Mouse (Mus musculus) cerebellum, adult 18-20 months (tissue): ENCODE results near the gene Rab6b.
"Not testable (repeated sequence)": the region's sequence is repeated elsewhere in the genome, so short reads cannot be mapped to it uniquely, and the experiment has no call there.

Experiments used
- DNase-seq, 2 experiments: peaks; one replicate each; pipeline ENCODE4 v3.0.0; 2021

The Rab6b gene

DNA sequence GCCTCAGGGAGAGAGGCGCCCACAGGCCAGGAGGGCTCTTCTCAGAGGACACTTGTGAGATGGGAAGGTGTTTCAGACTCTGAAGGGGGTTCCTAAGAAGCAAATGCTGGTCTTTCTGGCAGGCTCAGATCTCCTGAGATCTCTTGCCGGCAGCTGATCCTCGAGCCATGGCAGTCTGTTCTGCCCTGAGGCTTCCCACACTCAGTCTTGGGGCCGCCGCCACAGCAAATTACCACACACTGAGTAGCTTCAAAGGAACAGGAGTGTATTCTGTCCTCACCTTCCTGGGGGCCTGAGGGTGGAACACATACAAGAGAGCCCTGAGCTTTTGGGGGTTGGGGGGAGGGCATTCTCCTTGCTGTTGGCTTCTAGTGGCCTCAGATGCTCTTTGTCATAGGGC lies 33.8 kb downstream of the Rab6b start:
- no peak for DNase-seq

DNA sequence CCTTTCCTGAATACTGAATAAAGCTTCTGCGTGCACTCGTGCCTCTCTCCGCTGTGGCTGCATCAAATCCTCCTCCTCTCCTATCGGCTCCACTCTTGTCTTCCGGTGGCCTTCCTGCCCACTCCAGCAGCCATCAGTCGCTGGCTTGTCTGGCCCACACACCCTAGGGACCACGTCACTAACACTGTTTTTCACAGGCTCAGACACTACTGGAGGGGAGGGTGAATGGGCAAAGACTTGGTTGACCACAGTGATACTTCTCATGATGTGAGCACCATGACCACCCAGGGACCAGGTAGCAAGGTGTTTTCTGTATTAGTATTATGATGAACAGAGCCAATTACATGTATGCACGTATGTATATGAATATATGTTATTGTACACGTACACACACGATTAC lies 34.7 kb downstream of the Rab6b start:
- DNase-seq, result no peak

DNA sequence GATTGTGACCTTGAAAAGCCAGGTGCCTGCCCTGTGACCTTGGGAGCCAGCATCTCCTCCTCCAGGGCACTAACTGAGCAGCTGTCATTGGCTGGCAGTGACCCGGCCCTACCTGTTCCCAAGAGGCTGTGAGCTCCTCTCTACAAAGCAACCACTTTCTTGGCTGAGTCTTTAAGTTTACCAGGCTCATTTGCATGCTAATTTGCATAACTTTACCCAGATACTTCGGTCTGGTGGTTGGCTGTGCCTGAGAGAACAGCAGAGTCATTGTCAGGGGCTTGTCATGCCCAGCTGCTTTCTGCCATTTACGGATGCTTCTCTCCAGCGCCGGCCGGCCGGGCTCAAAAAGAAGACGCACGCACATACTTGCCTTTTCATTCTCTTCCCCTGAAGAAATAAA lies 35.1 kb downstream of the Rab6b start:
- no peak for DNase-seq

DNA sequence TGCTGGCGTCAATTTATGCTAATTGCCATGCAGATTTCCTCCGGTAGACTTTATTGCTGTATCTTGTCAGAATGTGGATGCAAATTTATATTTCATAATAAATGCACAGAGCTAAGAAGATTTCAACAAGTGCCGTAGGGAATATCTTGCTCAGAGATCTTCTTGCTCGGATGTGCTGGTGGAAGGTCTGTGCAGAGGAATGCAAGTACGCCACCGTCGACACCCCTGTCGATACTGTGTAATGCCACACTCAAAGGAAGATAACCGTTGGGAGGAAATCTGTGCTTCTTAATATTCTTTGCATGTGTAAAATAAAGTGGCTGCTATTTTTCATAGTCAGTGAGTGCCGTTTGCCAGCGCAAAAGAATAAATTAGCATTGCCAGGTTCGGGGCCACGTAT lies 35.5 kb downstream of the Rab6b start:
- DNase-seq, result no peak

DNA sequence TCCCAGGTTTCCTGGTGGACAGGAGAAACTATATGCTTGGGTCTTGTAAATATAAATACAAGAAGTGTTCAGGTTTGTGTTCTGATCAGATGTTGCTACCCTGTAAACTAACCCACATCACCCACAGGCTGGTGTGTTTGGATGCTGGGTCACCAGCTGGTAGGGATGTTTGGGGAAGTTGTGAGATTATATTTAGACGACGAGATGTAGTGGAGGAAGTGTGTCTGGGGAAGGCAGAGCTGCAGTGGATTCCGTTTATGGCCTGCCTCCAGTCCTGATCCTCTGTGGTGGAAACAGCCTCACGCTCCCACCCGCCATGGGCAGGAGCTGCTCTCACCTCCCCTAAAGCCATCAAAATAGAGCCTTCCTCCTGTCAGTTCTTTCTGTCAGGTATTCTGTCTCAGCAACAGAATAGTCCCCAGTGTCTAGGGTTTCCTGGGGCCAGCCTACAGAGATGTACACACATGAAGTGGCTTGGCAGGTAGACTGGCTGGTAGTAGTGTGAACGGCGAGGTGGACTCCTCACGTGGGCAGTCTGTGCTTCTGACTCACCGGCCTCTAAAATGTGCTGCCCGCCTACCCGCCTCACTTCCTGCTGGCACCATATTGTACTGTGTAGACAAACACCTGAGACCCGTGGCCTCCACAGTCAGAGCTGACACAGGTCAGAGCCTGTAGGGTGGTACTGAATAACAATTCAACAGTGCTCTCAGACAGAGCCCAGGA lies 37.6 kb downstream of the Rab6b start:
- DNase-seq, result no peak

DNA sequence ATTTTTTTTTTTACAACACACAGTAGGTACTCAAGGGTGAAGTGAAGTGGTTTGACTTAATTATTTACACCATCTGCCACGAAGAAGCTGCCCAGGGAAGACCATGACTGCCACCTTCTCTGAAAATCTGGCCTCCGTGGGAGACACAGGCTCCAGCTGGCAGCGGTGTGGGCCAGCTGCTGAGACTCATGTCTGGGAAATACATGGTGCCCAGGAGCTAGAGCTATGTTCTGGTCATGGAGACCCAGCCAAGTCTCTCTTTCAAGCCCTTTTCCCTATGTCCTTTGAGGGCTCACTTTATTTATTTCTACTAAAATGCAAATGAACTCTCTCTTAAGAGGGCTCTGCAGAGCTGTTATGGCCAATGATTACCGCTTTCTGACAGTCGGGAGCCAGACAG lies 41.7 kb downstream of the Rab6b start:
- DNase-seq, result peak in 1 of 2 experiments; percentile 30

DNA sequence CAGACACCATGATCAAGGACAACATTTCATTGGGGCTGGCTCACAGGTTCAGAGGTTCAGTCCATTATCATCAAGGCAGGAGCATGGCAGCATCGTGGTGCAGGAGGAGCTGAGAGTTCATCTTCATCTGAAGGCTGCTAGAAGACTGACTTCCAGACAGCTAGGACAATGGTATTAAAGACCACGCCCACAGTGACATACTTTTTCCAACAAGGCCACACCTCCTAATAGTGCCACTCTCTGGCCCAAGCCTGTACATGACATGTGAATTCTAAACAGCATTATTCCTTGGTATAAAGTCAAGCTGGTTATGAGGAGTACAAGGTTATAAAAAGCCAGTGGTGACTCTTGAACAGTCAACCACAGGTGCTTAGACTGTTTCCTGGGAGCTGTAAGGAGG lies 43.0 kb downstream of the Rab6b start:
- no peak for DNase-seq

DNA sequence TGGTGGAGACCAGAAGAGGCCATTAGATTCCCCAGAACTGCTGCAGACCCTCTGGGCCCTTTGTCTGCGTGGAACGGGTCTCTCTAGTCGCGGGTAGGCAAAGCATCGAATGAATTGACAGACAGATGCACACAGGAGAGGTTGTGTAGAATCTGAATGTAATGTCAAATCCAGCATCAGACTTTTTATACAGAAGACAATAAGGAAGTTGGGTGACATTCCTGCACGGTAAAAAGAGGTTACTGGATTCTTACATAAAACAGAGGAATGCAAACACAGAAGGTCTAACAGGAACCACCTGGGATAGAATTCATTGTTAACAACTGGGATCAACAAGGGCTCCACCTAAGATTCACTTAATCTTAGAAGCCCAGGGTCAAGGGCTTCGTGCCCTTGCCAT lies 43.6 kb downstream of the Rab6b start:
- DNase-seq, result not testable (repeated sequence)

DNA sequence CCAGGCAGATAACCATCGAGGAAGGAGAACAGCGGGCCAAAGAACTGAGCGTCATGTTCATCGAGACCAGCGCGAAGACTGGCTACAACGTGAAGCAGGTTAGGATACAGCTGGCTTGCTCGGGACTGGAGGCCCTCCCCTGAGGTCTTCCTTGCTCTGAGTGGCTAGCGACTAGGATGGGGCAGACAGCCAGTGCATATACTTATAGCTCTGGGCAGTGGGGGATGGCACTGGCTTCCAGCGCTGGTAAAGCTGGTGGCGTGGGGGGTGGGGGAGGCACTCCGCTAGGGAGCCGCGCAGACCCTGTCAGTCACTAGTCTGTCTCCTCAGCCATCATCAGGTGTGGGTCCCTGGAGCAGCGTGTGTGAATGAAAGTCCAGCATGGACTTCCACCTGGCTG lies 52.2 kb downstream of the Rab6b start:
- DNase-seq, result no peak

DNA sequence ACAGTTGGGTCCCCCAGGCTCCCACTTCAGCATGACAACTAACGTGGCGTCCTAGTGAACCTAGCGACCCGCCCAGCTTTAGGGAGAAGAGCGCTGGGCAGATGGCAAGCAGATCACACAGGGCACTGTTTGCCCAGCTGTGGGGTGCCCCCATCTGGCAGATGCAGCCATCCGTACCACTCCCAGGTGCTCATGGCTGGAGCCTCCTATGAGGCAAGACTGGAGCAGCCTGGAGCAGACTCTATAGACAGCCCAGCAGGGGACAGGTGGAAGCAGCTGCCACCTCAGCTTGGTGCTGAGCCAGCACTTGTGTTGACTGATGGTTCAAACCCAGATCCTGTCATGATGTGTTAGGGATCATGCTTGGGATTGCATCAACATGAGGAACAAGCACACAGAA lies 56.5 kb downstream of the Rab6b start:
- no peak for DNase-seq

DNA sequence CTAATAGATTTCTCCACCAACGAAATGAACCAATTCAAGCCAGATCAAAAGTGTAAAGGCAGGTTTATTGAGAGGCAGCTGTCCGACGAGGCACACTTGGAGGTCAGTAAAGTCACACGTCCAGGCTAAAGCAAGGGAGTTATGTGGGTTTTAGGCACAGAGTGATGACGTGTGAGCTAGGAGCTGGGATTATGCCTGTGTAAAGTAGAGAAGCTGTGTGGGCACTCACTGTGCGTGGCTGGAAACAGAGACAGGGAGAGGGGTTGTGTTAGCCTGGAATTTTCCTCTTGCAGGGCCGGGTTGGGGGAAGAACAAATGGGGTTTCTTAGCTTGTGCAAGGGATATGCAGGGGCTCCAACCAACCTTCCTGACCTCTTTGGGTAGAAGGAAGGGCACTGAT lies 57.2 kb downstream of the Rab6b start:
- DNase-seq, result no peak

DNA sequence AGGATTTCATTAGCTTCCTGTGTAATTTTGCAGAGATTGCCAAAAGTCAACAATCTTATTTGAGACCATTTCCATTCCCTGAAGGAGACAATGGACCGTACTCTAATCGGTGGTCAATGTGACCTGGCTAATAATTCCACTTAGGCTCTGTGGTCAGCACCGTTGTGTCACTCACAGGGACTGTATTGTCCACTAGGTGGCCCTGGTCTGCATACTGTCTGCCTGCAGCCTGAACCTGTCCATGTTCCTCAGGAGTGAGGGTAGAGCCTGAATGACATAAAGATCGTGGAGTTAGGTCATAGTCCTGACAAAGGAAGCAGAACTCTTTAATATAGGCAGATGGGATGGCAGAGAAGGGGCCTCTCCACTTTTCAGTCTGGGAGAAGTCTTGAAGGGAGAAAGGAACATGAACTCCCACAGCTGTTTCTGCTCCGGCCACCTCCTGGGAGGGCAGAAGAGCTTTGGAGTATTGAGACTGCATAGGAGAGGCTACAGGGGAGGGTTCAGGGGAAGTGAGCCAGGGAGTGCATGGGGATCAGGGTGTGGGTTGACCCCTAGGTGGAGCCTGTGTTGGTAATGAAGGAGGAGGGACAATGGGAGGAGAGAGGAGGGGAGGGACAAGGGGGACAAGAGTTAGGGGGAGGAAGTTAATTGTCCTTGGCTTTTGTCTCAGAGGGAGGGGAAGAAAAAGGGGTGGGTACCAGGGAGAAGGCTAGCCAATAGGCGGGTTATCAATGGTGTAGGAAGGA lies 63.4 kb downstream of the Rab6b start:
- DNase-seq, result peak; percentile 44 to 58

DNA sequence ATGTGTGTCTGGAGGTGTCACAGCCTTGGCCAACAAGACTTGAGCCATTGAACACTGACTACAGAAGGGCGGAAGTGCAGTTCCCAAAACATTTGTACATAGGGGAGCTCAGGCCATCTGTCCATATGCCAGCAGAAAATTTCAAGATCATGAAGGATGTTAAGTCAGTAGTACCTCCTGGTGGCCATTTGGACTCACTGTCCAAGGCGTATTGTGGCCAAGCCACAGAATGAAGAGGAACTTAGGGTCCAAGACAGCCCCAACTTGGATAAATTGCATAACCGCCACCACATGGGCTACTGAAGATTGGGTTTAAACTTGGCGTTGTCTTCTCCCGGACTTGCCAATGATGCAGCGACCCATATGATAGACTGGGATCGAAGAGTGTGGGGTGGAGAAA lies 64.1 kb downstream of the Rab6b start:
- DNase-seq, result no peak

DNA sequence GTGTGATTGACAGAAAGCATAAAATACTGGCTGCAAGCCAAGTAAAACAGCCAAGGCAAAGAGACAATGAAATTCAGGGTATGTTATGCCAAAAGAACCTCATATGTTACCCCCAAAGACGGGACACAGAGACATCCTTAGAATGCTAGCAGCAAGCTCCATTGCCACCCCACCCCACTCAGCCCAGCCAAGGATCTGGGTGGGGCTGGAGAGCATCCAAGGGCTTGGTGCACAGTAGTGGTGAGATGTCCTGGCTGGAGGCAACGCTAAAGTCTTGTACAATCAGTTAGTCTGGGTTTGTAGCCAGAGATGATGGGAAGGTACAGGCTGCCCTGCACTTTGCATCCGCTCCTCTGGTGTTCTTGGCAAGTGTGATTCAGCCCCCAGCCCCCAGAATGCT lies 68.7 kb downstream of the Rab6b start:
- DNase-seq, result peak; percentile 52 to 59

DNA sequence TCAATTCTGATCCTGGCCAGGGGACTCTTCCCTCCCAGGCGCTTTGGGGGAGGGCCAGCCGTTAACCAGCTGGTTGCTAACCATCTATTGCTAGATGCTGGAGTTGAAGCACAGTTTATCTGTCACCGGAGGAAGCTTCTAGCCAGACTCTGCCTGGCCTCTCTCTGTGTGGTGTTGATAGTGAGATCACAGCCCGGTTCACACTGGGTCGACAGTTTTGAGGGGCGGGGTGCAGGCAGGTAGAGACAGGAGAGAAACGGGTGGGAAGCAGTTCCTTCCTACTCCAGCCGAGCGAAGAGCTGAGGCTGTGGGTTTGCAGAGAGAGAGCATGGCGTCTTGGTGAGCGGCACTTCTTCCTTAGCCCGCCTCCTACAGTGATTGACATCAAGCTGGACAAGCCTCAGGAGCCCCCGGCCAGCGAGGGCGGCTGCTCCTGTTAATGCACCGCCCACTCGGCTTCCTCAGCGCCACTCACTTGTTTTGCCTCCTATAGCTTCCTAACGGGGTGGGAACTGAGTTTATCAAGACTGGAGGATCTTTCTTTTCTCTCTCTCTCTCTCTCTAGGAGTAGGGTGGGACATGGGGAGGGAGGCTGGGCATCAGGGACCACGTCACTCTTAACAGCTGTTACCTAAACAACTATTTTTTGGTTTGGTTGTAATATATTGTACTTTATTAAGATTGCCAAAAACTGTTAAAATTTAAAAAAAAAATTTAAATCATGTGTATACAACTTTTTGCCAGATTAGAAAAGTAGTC lies 69.4 kb downstream of the Rab6b start:
- peak in 1 of 2 experiments; percentile 24 for DNase-seq

DNA sequence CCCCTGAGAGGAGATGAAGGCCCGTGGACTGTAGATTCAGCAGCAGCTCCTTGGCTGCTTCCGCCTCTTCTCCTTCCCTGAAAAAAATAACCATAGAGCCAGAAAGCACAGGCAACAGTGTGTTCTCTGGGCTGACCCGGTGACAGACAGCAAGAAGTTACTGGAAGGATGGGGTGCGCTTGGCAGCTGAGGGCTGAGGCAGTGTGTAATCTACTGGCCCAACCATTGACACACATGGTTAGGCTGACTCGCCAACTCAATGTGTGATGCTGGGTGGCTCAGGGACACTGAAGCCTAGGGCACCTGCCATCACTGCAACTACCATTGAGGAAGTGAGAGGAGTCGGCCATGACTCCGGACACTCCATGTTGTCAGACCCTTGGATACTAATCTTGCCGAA lies 70.3 kb downstream of the Rab6b start:
- no peak for DNase-seq

DNA sequence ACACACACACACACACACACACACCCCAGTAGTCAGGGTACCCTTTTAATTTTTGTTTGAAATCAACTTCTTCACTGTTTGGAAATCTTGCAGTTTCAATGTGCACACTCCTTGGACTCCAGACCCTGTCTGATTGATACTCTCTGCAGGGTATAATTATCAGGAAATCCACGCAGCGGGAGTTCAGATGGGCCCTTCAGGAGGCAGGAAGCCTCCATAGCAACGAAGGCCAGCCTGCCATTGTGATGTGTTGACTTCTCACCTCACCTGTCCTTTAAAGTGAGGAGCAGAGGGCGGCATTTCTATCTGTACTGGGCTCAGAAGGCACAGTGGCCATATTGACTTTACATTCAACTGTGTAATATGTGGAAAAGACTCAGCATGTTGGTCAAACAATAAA lies 73.3 kb downstream of the Rab6b start:
- DNase-seq, result no peak

DNA sequence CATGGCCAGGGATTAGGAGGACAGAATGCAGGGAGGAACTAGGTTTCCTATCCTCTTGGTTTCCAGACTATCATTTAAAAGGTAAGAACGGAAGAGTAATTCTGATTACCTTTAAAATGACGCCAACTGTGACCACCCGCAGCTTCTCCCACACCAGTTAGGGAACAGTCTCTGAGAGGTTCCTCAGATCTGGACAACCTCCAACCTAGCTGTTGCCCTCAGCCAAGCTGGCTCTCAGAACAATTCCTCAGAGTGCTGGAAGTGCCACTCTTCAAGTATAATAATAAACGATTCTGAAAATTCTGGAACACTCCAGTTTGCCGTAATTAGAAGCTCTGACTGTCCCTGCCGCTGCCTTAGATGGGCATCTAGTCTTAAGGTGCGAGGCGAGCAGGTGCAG lies 74.4 kb downstream of the Rab6b start:
- peak; percentile 53 to 59 for DNase-seq

DNA sequence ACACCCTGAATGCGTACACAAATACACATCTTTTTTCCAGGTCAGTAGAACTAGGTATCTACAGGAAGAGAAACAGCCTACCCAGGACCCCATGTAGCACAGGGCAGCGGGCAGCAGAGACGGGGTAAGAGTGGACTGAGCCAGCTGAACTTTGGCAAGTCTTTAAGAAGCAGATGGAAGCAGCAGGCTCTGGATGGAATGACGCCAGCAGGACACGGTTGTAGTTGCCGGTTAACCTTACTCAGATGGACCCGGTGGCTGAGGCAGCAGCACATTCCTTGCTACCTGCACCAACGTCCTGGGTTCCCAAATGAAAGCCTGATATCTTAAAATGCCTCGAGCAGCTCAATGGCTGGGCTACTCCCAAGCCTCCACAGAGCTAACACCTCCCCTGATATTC lies 75.2 kb downstream of the Rab6b start:
- DNase-seq, result peak; percentile 77 to 79

DNA sequence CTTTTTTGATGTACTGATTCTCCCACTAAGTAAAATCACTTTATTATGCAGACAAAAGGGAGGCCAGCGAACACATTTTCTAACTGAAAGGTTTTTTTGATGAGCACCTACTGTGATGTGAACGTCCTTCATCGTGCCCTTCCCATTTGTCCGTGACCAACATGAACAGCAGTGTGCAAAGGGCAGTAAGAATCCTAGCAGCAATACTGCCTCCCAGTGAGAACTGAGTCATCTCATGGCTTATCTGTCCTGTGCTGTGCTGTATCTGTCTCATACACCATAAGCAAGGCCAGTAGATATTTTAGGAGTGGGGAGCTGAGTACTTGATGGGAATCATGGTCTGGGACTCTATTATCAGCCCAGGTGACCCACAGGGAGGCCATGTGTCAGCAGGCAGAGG lies 76.8 kb downstream of the Rab6b start:
- no peak for DNase-seq

DNA sequence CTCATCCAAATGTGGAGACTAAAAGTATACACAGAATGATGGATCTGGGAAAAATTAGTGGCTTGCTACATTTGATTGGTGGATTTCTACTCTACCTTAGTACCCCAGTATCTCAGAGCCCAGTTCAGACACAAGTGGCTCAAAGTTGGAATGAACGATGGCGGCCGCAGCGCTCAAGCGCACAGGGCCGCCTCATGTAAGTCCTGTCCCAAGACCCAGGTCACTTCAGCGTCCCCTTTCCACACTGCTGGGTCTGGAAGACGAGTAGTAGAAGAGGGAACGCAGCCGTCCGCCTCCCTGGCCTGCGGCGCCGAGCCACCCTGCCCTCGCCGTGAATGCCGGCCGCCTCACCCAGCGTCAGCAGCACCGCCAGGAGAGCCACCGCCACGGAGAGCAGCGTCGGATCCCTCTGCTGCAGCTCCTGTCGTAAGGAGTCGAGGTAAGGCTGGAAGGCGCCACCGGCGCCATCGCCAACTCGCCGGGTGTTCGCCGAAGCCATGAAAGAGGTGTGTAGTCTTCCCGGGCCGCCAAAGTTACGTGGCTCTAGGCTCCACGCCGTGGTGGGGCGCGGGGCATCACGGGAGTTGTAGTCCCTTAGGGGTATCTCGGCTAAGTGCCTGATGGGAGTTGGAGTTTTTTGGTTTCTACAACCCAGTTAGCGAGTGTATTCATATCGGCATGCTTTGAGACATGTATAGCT lies 90.1 kb downstream of the Rab6b start, which contains the start of gene Srprb:
Gene Srprb, minus strand, starts transcription at position 577 of the 700 bp plus-strand sequence.
- DNase-seq, result peak; percentile 94 to 98

DNA sequence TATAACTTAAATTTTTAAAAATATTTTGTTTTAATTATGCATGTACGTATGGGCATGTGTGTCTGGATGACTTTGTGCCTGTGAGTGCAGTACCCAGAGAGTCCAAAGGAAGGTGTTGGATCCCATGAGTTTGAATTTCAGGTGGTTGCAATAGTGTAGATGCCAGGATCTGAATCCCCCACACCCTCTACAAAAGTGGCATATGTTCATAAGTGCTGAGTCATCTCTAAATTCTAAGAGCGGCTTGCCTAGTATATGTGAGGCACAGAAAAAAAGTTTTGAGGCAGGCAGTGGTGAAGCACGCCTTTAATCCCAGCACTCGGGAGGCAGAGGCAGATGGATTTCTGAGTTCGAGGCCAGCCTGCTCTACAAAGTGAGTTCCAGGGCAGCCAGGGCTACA lies 94.2 kb downstream of the Rab6b start:
- no peak for DNase-seq

DNA sequence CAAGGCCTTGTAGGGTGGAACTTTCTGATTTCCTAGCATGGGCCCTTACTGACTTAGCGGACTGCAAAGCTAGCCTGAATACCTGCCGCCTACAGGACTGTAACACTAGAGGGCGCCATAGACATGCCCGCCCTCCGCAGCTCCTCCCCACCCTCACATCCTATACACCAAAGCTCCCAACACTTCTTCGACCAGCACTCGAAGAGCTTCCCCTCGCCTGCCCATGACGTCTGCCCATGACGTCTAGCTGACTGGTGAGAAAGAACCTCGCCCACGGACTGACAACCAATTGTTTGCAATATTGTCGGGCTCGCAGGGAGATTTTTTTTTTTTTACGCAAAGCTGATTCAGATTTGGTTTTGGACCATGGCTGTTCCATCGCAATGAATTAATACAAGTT lies 96.3 kb downstream of the Rab6b start:
- peak; percentile 68 to 76 for DNase-seq
